Mouse (Mus musculus) embryonic facial prominence, embryonic 14.5 days (tissue): Measurements from ENCODE around the gene Neurl1a. TPM values are rescaled to one million over a fixed set of nuclear protein-coding genes. Genes with fewer than 3 reads are reported as not detected.

Source experiments
- ATAC-seq: fragments of 200-750 bp; cut with Nextera tagmentation; 2 replicates; pipeline ENCODE4 v1.8.0; 2017; ENCODE audit warnings: low read depth, moderate number of reproducible peaks, moderate TSS enrichment
- DNase-seq: peaks from one replicate; pipeline ENCODE4 v3.0.0-alpha.2; 2015; ENCODE audit warnings: low spot score
- H3K27ac ChIP-seq: fragments of 300-500 bp; sonication (generic); replicated peaks from 2 replicates; pipeline ENCODE4 v1.5.1; 2014; ENCODE audit warnings: low read depth, mild to moderate bottlenecking, low read length, moderate library complexity
- H3K27me3 ChIP-seq: fragments of 300-500 bp; sonication (generic); replicated peaks from 2 replicates; pipeline ENCODE4 v1.6.1; 2014; ENCODE audit warnings: low read length; ENCODE audit not compliant: control insufficient read depth, insufficient read depth
- H3K36me3 ChIP-seq: fragments of 300-500 bp; sonication (generic); 2 replicates; pipeline ENCODE4 v1.6.1; 2014; ENCODE audit warnings: low read length, mixed read lengths; ENCODE audit not compliant: control insufficient read depth, insufficient read depth
- H3K4me1 ChIP-seq: fragments of 300-500 bp; sonication (generic); 2 replicates; pipeline ENCODE4 v1.6.1; 2014; ENCODE audit warnings: antibody characterized with exemption, low read length; ENCODE audit not compliant: control insufficient read depth, insufficient read depth
- H3K4me2 ChIP-seq: fragments of 300-500 bp; sonication (generic); 2 replicates; pipeline ENCODE4 v1.6.1; 2014; ENCODE audit warnings: low read depth, mild to moderate bottlenecking, low read length, moderate library complexity, mixed read lengths
- H3K4me3 ChIP-seq: fragments of 300-500 bp; sonication (generic); 2 replicates; pipeline ENCODE4 v1.5.1; 2014; ENCODE audit warnings: low read depth, mild to moderate bottlenecking, low read length
- H3K9ac ChIP-seq: fragments of 300-500 bp; sonication (generic); 2 replicates; pipeline ENCODE4 v1.6.1; 2014; ENCODE audit warnings: low read depth, mild to moderate bottlenecking, low read length, moderate library complexity, mixed read lengths
- H3K9me3 ChIP-seq: fragments of 300-500 bp; sonication (generic); 2 replicates; pipeline ENCODE4 v1.6.1; 2016; ENCODE audit warnings: low read length; ENCODE audit not compliant: control insufficient read depth
- WGBS: fragments of 180-500 bp; shearing (Covaris S2); extraction: QIAGEN DNeasy Blood & Tissue Kit; methylation state at CpG from one replicate; pipeline ENCODE4 v1.1.7; 2014; 5-methylcytosine and 5-hydroxymethylcytosine counted together
- polyA plus RNA-seq: library from polyadenylated mRNA; unstranded; fragments of >200 nt; fragmentation: Nextera tagmentation; extraction: Ambion mirVana; gene quantifications from 2 replicates; pipeline ENCODE4 v1.2.1, GENCODE M21; 2014

The Neurl1a gene
- polyA plus RNA-seq, 1 experiment from 2014 or later: 8.2 TPM

DNA sequence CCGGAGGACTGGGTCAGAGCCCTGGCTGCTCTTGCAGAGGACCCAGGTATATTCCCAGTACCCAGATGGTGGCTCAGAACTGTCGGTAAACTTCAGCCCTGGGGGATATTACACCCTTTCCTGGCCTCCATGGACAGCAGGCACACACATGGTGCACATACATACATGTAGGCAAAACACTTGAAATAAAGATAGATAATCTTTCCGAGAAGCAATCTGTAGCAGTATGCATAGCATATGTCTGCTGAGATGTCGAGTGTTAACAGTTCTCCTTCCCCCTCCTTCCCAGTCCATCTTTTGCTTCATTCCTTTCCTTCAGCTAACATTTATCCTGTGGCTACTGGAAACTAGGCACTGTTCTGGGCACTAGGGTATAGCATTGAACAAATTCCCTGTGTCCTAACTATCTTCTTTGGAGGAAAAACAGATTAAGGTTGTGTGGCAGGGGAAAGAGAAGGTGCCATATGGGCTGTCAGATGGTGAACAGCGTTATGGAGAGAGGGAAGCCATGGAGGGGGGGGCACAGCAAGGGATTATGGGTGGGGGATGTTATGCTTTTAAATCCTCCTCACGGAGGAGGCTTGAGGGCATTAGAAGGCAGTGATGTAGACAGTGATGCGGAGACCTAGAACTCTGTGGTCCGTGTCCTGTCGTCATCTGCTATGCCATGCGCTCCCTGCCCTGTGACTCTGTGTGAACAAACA lies 33.1 kb downstream of the Neurl1a start:
- no peaks in the 10 kb centered on the region for H3K27me3 ChIP-seq
- 66% methylated on average over 10 of the region's 10 CpGs for WGBS
- DNase-seq (no peak), ATAC-seq (peak; percentile 68)
- H3K4me2 ChIP-seq: no peak overlapping the region
- H3K27ac ChIP-seq: no peak overlapping the region
- H3K4me1 ChIP-seq: no peaks in the 10 kb centered on the region
- H3K4me3 ChIP-seq: no peak overlapping the region
- H3K9me3 ChIP-seq: no peaks in the 10 kb centered on the region
- no peaks in the 10 kb centered on the region for H3K36me3 ChIP-seq
- no peak overlapping the region for H3K9ac ChIP-seq

DNA sequence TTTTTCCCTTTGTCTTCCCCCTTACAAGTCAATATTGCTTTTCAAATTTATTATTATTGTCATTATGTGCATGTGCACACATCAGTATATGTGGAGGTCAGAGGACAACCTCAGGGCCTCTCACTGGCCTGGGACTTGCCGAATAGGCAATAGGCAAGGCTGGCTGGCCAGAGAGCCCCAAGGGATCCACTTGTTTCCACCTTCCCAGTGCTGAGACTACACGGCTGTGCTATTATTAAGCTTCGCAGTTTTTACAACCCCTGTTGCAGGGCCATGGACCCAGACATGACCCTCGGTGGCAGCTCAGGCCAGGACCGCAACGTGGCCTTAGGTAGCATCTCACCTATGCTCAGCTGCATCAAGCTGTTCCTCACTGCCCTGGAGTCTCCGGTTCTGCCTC lies 33.8 kb downstream of the Neurl1a start:
- WGBS: 87% methylated on average over 7 of the region's 7 CpGs
- no peak overlapping the region for H3K4me3 ChIP-seq
- DNase-seq (no peak), ATAC-seq (0 out of 2 replicates have a peak, but pooled peaks have one; percentile 4)
- no peak overlapping the region for H3K27ac ChIP-seq
- H3K36me3 ChIP-seq: no peaks in the 10 kb centered on the region
- no peaks in the 10 kb centered on the region for H3K9me3 ChIP-seq
- H3K4me2 ChIP-seq: no peak overlapping the region
- no peaks in the 10 kb centered on the region for H3K27me3 ChIP-seq
- H3K9ac ChIP-seq: no peak overlapping the region
- H3K4me1 ChIP-seq: no peaks in the 10 kb centered on the region

DNA sequence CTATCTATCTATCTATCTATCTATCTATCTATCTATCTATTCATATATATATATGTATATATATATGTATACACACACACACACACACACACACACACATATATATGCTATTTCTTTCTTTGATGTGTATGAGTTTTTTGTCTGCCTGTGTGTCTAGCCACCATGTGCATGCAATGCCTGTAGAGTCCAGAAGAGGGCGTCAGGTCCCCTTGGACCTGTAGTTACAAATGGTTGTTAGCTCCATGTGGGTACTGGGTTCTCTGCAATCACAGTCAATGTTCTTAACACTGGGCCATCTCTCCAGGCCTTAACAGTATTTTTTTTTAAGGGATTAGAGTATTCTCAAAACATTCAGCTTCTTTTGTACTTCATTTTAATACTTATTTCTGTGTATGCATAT lies 34.9 kb downstream of the Neurl1a start:
- no peaks in the 10 kb centered on the region for H3K4me1 ChIP-seq
- no peak overlapping the region for H3K4me3 ChIP-seq
- WGBS: 74% methylated on average over 1 of the region's 1 CpGs
- H3K27ac ChIP-seq: no peak overlapping the region
- H3K4me2 ChIP-seq: no peak overlapping the region
- H3K27me3 ChIP-seq: no peaks in the 10 kb centered on the region
- H3K9me3 ChIP-seq: no peaks in the 10 kb centered on the region
- H3K36me3 ChIP-seq: no peaks in the 10 kb centered on the region
- DNase-seq: no peak
- ATAC-seq: no peak
- H3K9ac ChIP-seq: no peak overlapping the region

DNA sequence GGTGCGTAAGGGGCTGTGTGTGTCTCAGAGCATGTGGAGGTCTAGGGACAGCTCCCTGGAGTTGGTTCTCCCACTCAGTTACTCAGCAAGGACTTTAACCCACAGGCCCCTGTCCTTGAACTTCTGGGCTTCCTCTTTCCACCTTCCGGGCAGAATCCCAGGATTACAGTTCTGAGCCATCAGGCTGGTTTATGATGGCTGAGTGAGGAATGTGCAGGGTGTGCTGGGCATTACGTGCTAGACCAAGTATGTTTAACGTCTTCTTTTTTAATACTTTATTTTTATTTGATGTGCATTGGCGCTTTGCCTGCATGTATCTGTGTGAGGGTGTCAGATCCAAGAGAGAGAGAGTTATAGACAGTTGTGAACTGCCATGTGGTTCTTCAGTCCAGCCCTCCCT lies 38.1 kb downstream of the Neurl1a start:
- no peak overlapping the region for H3K27ac ChIP-seq
- H3K4me1 ChIP-seq: no peaks in the 10 kb centered on the region; the same call in 1 of the 2 replicates
- 79% methylated on average over 5 of the region's 5 CpGs for WGBS
- H3K9me3 ChIP-seq: no peaks in the 10 kb centered on the region
- H3K4me2 ChIP-seq: no peak overlapping the region
- ATAC-seq (no peak), DNase-seq (no peak)
- no peaks in the 10 kb centered on the region for H3K36me3 ChIP-seq
- H3K4me3 ChIP-seq: no peak overlapping the region
- H3K9ac ChIP-seq: no peak overlapping the region
- H3K27me3 ChIP-seq: no peaks in the 10 kb centered on the region

DNA sequence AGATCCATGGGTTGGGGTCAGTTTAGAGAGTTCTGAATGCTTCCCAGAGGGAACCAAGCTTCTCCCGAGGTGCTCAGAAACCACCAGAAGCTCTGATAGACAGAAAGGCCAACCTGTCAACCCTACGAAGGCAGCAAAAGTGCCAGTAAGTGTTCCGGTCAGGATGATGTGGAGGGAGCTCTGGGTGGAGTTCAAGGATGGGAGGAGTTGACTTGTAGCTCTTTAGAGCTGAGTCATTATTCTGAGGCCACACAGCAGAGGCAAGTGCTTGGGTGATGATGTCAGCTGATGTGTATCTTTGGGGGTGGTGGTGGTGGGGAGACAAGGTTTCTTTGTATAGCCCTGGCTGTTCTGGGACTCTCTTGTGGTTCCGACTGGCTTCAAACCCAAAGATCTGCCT lies 41.0 kb downstream of the Neurl1a start:
- ATAC-seq: no peak
- no peaks in the 10 kb centered on the region for H3K36me3 ChIP-seq
- WGBS: 74% methylated on average over 4 of the region's 4 CpGs
- no peak overlapping the region for H3K4me3 ChIP-seq
- peak; percentile 17 for DNase-seq
- no peaks in the 10 kb centered on the region for H3K9me3 ChIP-seq
- no peak overlapping the region for H3K4me2 ChIP-seq
- no peak overlapping the region for H3K9ac ChIP-seq
- H3K27me3 ChIP-seq: no peaks in the 10 kb centered on the region
- no peaks in the 10 kb centered on the region; the same call in 1 of the 2 replicates for H3K4me1 ChIP-seq
- no peak overlapping the region for H3K27ac ChIP-seq

DNA sequence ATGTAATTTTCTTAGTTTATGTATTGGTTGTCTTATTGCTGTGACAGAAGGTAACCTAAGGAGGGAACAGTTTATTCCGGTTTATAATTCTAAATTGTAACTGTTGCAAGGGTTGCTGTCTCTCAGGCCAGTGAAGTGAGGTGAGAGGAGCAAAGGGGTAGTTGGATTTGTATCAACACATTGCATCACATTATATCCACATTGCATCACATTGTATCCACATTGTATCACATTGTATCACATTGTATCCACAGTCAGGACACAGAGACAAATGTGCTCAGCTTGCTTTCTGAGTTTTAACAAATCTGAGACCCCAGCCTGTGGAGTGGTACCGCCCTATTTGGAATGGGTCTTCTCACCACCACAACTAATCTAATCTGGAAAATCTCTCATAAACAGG lies 41.6 kb downstream of the Neurl1a start:
- Histone ChIP-seq H3K4me2 (no peak overlapping the region), H3K36me3 (no peaks in the 10 kb centered on the region)
- 85% methylated on average over 2 of the region's 2 CpGs for WGBS

DNA sequence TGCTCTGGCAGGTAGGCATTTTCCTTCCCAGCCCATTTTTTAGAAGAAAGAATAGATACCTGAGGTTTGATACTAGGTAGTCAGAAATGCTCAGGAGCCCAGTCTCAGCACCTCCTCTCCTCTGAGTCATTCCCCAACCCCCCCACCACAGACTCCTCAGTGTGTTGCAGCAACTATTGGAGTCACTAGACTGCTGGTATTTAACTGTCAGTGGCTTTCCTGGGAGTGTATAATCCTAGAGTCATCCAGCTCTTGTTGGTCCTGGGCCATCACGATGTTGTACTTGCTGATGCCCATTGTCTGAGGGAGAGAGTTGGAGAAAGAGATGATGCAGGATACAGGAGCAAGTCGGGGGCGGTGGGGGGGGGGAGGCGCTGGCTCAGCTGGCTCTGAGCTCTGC lies 42.4 kb downstream of the Neurl1a start:
- Histone ChIP-seq H3K4me1 (no peaks in the 10 kb centered on the region; the same call in 1 of the 2 replicates), H3K27ac (no peak overlapping the region), H3K9ac (no peak overlapping the region), H3K27me3 (no peaks in the 10 kb centered on the region), H3K9me3 (no peaks in the 10 kb centered on the region), H3K4me2 (no peak overlapping the region), H3K4me3 (no peak overlapping the region), H3K36me3 (no peaks in the 10 kb centered on the region)
- DNase-seq (no peak), ATAC-seq (no peak)
- 85% methylated on average over 4 of the region's 4 CpGs for WGBS

More for the DNA sequence above, 41.6 kb downstream of the Neurl1a start:
- no peak overlapping the region for H3K27ac ChIP-seq
- no peak overlapping the region for H3K4me3 ChIP-seq
- ATAC-seq (no peak), DNase-seq (no peak)
- H3K4me1 ChIP-seq: no peaks in the 10 kb centered on the region; the same call in 1 of the 2 replicates
- no peaks in the 10 kb centered on the region for H3K27me3 ChIP-seq
- H3K9ac ChIP-seq: no peak overlapping the region
- H3K9me3 ChIP-seq: no peaks in the 10 kb centered on the region

DNA sequence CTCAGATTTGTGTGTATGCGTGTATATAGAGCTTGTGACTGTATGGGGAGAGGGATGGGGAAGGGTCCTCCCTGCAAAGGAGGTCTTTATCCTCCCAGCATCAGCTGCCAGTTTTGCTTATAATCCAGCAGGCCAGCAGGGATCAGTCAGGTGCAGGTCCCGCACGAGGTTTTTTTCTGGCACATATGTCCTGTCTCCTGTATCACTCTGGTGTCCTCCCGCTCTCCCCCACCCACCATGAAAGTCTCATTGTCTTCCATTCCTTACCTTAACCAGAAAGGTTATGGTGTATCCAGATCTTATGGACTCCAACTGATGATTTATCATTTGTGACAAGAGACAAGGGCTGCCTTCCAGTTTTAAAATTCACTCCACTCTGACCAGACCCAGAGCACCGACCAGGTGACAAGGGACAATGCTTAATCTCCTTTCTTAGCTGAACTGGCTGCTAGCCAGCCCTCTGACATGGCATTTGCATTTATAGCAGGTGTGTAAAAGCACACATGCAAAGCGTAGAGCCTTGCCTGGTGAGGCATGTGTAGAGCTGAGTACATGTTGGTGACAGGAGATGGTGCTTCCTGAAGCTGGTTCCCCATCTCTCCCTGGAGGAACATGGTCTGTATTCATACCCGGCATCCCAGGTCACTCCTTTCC lies 43.0 kb downstream of the Neurl1a start:
- no peak overlapping the region for H3K9ac ChIP-seq
- ATAC-seq (0 out of 2 replicates have a peak, but pooled peaks have one; percentile 15), DNase-seq (peak; percentile 24)
- no peak overlapping the region for H3K27ac ChIP-seq
- H3K27me3 ChIP-seq: no peaks in the 10 kb centered on the region
- no peaks in the 10 kb centered on the region; the same call in 1 of the 2 replicates for H3K4me1 ChIP-seq
- WGBS: 68% methylated on average over 7 of the region's 7 CpGs
- no peaks in the 10 kb centered on the region for H3K9me3 ChIP-seq
- H3K4me3 ChIP-seq: no peak overlapping the region
- H3K4me2 ChIP-seq: no peak overlapping the region
- H3K36me3 ChIP-seq: no peaks in the 10 kb centered on the region
